Mouse (Mus musculus) lung, embryonic 16.5 days (tissue): Measurements from ENCODE around the gene Adprh. TPM values are rescaled to one million over a fixed set of nuclear protein-coding genes. Genes with fewer than 3 reads are reported as not detected.
"Not testable (repeated sequence)": the region's sequence is repeated elsewhere in the genome, so short reads cannot be mapped to it uniquely, and the experiment has no call there.

Experiments used
- ATAC-seq: fragments of 200-750 bp; cut with Nextera tagmentation; 2 replicates; pipeline ENCODE4 v1.8.0; 2017; ENCODE audit warnings: low read depth, mild to moderate bottlenecking, moderate library complexity
- H3K27ac ChIP-seq: fragments of 300-500 bp; sonication (generic); 2 replicates; pipeline ENCODE4 v1.5.1; 2014; ENCODE audit warnings: mild to moderate bottlenecking, control low read depth, low read length
- H3K27me3 ChIP-seq: fragments of 300-500 bp; sonication (generic); 2 replicates; pipeline ENCODE4 v1.6.1; 2014; ENCODE audit warnings: low read depth, low read length, mixed read lengths; ENCODE audit not compliant: control insufficient read depth, insufficient read depth
- H3K36me3 ChIP-seq: fragments of 300-500 bp; sonication (generic); 2 replicates; pipeline ENCODE4 v1.6.1; 2014; ENCODE audit warnings: low read length; ENCODE audit not compliant: control insufficient read depth, insufficient read depth
- H3K4me1 ChIP-seq: fragments of 300-500 bp; sonication (generic); replicated peaks from 2 replicates; pipeline ENCODE4 v1.6.1; 2014; ENCODE audit warnings: low read length, mixed read lengths; ENCODE audit not compliant: control insufficient read depth, insufficient read depth
- H3K4me2 ChIP-seq: fragments of 300-500 bp; sonication (generic); 2 replicates; pipeline ENCODE4 v1.6.1; 2014; ENCODE audit warnings: low read depth, low read length, control low read depth
- H3K4me3 ChIP-seq: fragments of 300-500 bp; sonication (generic); 2 replicates; pipeline ENCODE4 v1.5.1; 2014; ENCODE audit warnings: mild to moderate bottlenecking, low read length, control low read depth
- H3K9ac ChIP-seq: fragments of 300-500 bp; sonication (generic); 2 replicates; pipeline ENCODE4 v1.6.1; 2014; ENCODE audit warnings: low read length, control low read depth
- H3K9me3 ChIP-seq: fragments of 300-500 bp; sonication (generic); 2 replicates; pipeline ENCODE4 v1.6.1; 2016; ENCODE audit warnings: low read length; ENCODE audit not compliant: control insufficient read depth
- WGBS: fragments of 180-500 bp; shearing (Covaris S2); extraction: QIAGEN DNeasy Blood & Tissue Kit; methylation state at CpG from one replicate; pipeline ENCODE4 v1.1.7; 2014; 5-methylcytosine and 5-hydroxymethylcytosine counted together
- polyA plus RNA-seq: library from polyadenylated mRNA; unstranded; fragments of >200 nt; fragmentation: Nextera tagmentation; extraction: Ambion mirVana; gene quantifications from 2 replicates; pipeline ENCODE4 v1.2.1, GENCODE M21; 2015

The Adprh gene
- polyA plus RNA-seq, 1 experiment from 2014 or later, result 78.2 TPM

DNA sequence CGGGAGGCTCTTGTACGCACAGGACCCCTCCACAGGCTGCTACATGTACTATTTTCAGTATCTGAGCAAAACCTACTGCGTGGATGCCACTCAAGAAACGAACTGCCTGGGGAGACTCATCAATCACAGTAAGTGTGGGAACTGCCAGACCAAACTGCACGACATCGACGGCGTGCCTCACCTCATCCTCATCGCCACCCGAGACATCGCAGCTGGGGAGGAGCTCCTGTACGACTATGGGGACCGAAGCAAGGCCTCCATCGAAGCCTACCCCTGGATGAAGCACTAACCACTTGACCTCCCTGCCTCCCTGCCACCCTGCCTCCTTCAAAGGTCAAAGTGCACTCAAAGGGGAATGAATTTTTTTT is 24.7 kb upstream of the Adprh start:
- H3K27ac ChIP-seq, result not testable (repeated sequence)

DNA sequence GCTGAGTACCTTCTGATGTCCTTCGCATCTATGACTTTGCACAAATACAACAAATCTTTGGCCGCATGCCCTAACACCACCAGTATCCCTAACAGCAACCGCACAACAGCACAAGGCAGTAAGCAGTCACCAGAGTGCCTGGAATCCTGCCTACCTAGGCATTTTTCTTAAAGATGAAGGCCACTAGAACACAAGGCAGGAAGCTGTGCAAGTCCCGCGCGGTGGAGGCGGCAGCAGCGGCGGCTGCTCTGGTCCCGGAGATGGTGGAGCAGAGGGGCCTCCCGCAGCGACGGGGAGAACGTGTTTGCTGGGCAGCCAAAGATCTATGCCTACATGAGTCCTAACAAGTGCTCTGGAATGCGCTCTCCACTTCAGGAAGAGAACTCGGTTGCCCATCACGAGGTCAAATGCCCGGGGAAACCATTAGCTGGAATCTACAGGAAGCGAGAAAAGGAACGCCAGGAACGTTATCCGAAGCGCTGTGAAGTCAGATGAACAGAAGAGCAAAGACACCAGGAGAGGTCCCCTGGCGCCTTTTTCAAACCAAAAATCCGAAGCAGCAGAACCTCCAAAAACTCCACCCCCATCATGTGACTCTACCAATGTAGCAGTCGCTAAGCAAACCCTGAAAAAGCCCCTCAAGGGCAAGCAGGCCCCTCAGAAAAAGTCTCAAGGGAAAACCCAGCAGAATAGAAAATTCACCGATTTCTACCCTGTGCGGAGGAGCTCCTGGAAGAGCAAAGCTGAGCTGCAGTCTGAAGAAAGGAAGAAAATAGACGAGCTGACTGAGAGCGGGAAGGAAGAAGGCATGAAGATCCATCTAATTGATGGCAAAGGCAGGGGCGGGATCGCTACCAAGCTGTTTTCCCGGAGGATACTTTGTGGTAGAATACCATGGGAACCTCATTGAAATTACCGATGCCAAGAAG is 24.1 kb upstream of the Adprh start:
- WGBS, result 6% methylated on average over 34 of the region's 34 CpGs
- Histone ChIP-seq H3K4me3 (peak overlapping the region; percentile 51), H3K4me2 (peak overlapping the region; percentile 84), H3K27me3 (no peaks in the 10 kb centered on the region; the same call in 1 of the 2 replicates), H3K4me1 (peaks cover 4% of the 10 kb centered on the region), H3K9ac (peak overlapping the region; percentile 67), H3K36me3 (no peaks in the 10 kb centered on the region), H3K9me3 (no peaks in the 10 kb centered on the region), H3K27ac (peak overlapping the region; percentile 66; the same call in 1 of the 2 replicates)
- ATAC-seq, result peak; percentile 82

More for the DNA sequence above, 24.7 kb upstream of the Adprh start:
- H3K9ac ChIP-seq, result peak overlapping the region; percentile 62
- H3K9me3 ChIP-seq, H3K36me3 ChIP-seq, H3K4me1 ChIP-seq, H3K27me3 ChIP-seq, ATAC-seq: not testable (repeated sequence)
- H3K4me3 ChIP-seq, result peak overlapping the region; percentile 51
- H3K4me2 ChIP-seq, result peak overlapping the region; percentile 84
- WGBS, result 23% methylated on average over 14 of the region's 14 CpGs

DNA sequence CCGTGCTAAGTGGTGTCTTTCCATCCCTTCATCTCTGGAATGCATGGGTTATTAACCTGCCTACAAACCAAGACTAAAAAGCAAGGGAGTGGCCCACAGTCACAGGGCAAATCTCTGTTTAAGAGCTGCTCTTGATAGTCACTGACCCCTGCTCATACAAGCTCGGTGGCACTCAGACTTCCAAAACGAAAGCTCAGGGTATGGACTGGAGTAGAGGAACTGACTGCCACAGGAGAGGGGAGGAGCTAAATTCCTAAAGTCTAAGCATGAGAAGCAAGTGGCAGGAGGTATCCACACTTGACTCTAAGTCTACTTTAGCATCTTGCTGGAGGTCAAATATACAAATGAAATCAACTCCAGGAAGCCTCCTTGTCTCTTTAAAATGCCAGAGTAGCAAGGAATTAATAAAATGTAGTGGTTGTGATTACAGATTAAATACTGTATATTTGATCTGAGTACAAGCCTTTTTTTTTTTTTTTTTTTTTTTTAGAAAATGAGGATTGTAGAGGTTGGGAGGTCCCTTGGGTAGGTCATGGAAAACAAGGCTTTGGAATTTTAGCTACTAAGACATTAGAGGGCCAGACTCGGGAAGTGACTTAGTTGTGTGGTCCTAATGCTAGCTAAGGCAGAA is 23.3 kb upstream of the Adprh start:
- no peak overlapping the region; the same call in 1 of the 2 replicates for H3K9ac ChIP-seq
- H3K27ac ChIP-seq, result 0 out of 2 replicates have a peak overlapping the region, but pooled peaks have one; percentile 1
- H3K9me3 ChIP-seq, result no peaks in the 10 kb centered on the region
- H3K36me3 ChIP-seq, result no peaks in the 10 kb centered on the region
- H3K4me2 ChIP-seq, result peak overlapping the region; percentile 84
- ATAC-seq, result peak; percentile 51; the same call in 1 of the 2 replicates
- WGBS, result 29% methylated on average over 4 of the region's 4 CpGs
- peaks cover 4% of the 10 kb centered on the region for H3K4me1 ChIP-seq
- H3K4me3 ChIP-seq, result peak overlapping the region; percentile 51
- no peaks in the 10 kb centered on the region for H3K27me3 ChIP-seq

DNA sequence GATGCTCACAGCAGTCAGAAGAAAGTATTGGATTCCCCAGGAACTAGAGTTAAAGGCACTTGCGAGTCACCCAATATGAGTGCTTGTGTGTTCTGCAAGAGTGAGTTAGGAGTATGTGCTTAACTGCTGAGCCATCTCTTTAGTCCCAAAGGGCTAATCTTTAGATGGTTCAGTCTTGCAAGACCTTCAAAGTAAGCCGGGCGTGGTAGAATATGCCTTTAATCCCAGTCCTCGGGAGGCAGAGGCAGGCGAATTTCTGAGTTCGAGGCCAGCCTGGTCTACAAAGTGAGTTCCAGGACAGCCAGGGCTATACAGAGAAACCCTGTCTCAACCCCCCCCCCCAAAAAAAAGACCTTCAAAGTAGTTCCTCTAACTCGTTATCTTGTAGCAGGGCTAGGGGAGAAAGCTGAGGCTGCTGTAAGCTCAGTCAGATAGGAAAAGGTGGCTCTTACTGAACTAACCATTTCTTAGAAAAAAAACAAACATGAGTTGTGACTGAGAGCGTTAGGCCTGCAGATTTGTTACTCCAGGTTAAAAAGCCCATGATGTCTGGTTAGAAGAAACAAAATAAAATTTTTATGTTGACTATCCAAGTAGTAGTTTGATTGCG is 22.3 kb upstream of the Adprh start:
- H3K4me3 ChIP-seq, result no peak overlapping the region
- H3K27me3 ChIP-seq, result no peaks in the 10 kb centered on the region

DNA sequence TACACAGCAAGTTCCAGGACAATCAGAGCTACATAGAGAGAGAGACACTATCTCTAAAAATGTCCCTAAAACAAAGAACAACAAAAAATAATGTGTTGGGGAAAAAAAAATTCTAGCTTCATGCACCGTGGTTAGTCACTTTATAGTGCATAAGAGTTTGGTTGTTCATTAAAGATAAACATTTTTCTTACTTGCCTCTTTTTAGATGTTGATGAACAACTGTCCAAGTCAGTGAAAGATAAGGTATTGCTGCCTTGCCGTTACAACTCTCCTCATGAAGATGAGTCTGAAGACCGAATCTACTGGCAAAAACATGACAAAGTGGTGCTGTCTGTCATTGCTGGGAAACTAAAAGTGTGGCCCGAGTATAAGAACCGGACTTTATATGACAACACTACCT is 21.2 kb upstream of the Adprh start:
- H3K9me3 ChIP-seq, result no peaks in the 10 kb centered on the region
- WGBS, result 83% methylated on average over 5 of the region's 5 CpGs
- H3K9ac ChIP-seq, result no peak overlapping the region
- H3K36me3 ChIP-seq, result no peaks in the 10 kb centered on the region
- peaks cover 4% of the 10 kb centered on the region for H3K4me1 ChIP-seq
- ATAC-seq, result no peak
- no peaks in the 10 kb centered on the region for H3K27me3 ChIP-seq
- H3K4me3 ChIP-seq, result no peak overlapping the region
- H3K27ac ChIP-seq, result no peak overlapping the region
- H3K4me2 ChIP-seq, result no peak overlapping the region

More for the DNA sequence above, 22.3 kb upstream of the Adprh start:
- Histone ChIP-seq H3K9me3 (no peaks in the 10 kb centered on the region), H3K4me2 (no peak overlapping the region), H3K4me1 (peaks cover 4% of the 10 kb centered on the region), H3K9ac (no peak overlapping the region), H3K27ac (no peak overlapping the region), H3K36me3 (no peaks in the 10 kb centered on the region)
- WGBS, result 90% methylated on average over 9 of the region's 9 CpGs
- ATAC-seq, result no peak

DNA sequence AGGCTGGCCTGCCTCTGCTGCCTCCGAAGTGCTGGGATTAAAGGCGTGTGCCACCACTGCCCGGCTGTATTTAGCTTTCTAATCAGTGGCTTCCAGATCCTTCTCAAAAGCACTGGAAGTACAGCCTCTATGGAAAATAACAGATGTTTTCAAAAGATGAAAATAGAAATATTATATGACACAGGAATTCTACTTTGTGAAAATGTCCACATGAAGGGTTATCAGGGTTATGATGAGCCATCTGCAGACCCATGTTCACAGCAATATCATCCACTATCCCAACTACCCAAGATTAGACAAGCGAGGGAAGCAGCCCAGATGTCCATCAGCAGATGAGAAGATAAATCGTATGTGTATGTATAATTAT is 20.0 kb upstream of the Adprh start:
- ATAC-seq, result no peak
- Histone ChIP-seq H3K36me3 (no peaks in the 10 kb centered on the region), H3K4me3 (no peak overlapping the region), H3K4me1 (peaks cover 4% of the 10 kb centered on the region), H3K27me3 (no peaks in the 10 kb centered on the region), H3K4me2 (no peak overlapping the region), H3K27ac (no peak overlapping the region), H3K9me3 (no peaks in the 10 kb centered on the region), H3K9ac (no peak overlapping the region)
- WGBS, result 84% methylated on average over 5 of the region's 5 CpGs

DNA sequence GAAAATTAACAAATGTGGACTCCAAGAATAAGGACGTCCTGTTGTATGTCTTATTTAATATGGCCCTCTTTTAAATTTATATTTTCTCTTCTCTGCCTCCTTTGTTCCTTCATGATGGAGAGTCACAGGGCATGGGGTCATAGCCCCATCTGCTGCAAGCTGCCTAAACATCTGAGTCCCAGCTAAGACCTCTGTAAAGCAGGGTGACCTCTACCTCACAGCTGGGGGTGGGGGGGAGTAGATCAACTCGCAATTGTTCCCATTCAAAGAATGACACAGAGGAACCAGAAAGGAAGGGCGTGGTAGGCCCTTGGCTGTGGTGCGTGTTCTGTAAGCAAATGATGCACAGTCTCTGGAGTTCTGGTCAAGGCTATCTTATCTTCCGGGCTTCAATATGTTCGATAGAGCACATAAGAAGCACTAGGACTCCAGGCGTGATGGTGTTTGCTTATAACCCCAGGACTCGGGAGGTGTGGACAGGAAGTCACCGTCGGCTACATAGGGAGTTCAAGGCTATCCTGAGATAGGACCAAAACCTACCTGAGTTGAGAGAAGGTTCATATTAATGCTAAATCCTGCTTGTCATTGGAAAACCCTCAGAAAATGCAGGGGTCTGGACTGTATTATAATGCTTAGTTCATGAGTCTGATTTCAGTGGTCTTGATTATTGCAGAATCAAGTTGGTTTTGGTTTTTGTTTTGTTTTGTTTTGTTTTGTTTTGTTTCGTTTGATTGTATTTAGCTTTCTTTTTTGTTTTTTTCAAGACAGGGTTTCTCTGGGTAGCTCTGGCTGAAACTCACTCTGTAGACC is 19.4 kb upstream of the Adprh start:
- Histone ChIP-seq H3K9ac (no peak overlapping the region), H3K27me3 (no peaks in the 10 kb centered on the region), H3K4me2 (no peak overlapping the region), H3K27ac (no peak overlapping the region), H3K4me1 (peaks cover 1% of the 10 kb centered on the region), H3K9me3 (no peaks in the 10 kb centered on the region), H3K36me3 (no peaks in the 10 kb centered on the region), H3K4me3 (no peak overlapping the region)
- 71% methylated on average over 11 of the region's 11 CpGs for WGBS
- no peak for ATAC-seq

DNA sequence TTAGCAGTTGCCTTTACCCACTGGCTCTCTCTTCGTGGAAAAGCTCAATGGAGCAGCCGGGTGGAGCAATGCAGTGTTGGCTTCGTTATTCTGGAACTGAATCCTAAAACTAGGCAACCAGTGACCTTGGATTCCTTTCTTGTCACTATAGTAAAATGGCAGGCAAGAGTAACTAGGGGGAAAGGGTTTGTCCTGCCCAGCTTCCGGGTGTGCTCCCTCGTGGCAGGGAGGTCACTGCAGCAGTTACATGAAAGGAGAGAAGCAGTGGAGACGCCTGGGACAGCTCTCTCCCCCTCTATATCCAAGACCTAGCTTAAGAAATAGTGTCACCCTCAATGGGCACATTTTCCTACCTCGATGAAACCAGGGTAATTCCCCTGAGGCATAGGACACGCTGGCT is 16.9 kb upstream of the Adprh start:
- no peaks in the 10 kb centered on the region for H3K4me1 ChIP-seq
- H3K36me3 ChIP-seq, result no peaks in the 10 kb centered on the region
- no peak overlapping the region for H3K4me3 ChIP-seq
- no peak overlapping the region for H3K27ac ChIP-seq
- whole genome bisulfite sequencing, result 78% methylated on average over 8 of the region's 8 CpGs
- H3K27me3 ChIP-seq, result no peaks in the 10 kb centered on the region
- H3K9ac ChIP-seq, result no peak overlapping the region
- H3K9me3 ChIP-seq, result no peaks in the 10 kb centered on the region
- no peak for ATAC-seq
- no peak overlapping the region for H3K4me2 ChIP-seq

DNA sequence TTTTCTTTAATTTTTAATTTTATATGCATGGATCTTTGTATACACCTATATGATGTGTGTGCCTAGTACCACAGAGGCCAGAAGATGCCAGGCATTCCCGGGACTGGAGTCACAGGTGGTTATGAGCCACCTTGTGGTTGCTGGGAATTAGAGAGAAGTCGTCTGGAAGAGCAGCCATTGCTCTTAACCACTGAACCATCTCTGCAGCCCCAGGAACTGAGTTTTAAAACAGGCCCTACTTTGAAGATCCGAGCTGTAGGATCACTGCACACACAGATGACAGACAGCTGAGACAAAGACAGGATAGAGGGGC is 16.2 kb upstream of the Adprh start:
- no peaks in the 10 kb centered on the region for H3K36me3 ChIP-seq
- H3K4me1 ChIP-seq, result no peaks in the 10 kb centered on the region
- H3K4me3 ChIP-seq, result no peak overlapping the region
- H3K27ac ChIP-seq, result no peak overlapping the region
- WGBS, result 27% methylated on average over 3 of the region's 3 CpGs
- no peaks in the 10 kb centered on the region for H3K27me3 ChIP-seq
- H3K4me2 ChIP-seq, result no peak overlapping the region
- H3K9ac ChIP-seq, result no peak overlapping the region
- H3K9me3 ChIP-seq, result no peaks in the 10 kb centered on the region
- ATAC-seq, result no peak
